In the genomic region with DNA sequence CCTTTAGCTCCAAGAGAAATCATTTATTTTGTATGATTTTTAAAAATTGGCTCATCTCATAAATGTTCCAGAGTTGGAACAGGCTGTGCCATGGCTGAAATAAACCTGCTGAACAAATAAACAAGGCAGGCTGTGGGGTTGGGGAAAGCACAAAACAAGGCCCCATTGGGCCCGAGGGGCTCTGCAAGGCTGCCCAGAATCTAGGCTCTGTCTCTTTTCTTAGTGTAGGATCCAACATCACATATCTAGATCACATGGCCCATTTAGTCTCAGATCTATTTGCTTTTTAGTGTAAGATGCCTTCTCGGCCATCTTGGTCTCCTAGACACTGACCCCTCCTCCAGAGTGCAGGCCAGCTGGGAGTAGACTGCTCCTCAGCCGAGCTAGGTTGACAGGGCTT, we compare ENCODE assay signal across 15 mouse cellular contexts.
"Had no signal": no experiment of that assay in that cellular context is flagged by ENCODE, and none has a peak within 500 bp of the region (broad histone marks: within the 10 kb centered on the region; RNA-seq: fewer than 3 reads in every experiment).

No protein-coding gene starts in this region.

- H3K27me3 ChIP-seq: limb, embryonic 12.5 days; lung, embryonic 15.5 days had no signal

- H3K36me3 ChIP-seq: lung, embryonic 15.5 days had no signal

- H3K4me3 ChIP-seq: limb, embryonic 12.5 days; liver, embryonic 13.5 days; lung, embryonic 15.5 days; megakaryocyte, embryonic 14.5 days had no signal

- H3K4me2 ChIP-seq: limb, embryonic 12.5 days; liver, embryonic 13.5 days; lung, embryonic 15.5 days; midbrain, embryonic 11.5 days had no signal

- H3K9me3 ChIP-seq: limb, embryonic 12.5 days; liver, embryonic 13.5 days; lung, embryonic 15.5 days; megakaryocyte, embryonic 14.5 days had no signal

- H3K27ac ChIP-seq: limb, embryonic 12.5 days; liver, embryonic 13.5 days; lung, embryonic 15.5 days; macrophage; stomach, postnatal 0 days had no signal

- H3K9ac ChIP-seq: limb, embryonic 12.5 days; liver, embryonic 13.5 days; liver, postnatal 0 days; lung, embryonic 15.5 days had no signal

- DNase-seq: kidney, adult 9 months; kidney, postnatal 25 days; layer of hippocampus, adult 9-11 months; liver; liver, embryonic 13.5 days; liver, postnatal 0 days; lung, postnatal 14 days; thymus, postnatal 4 days had no signal

- ATAC-seq: liver, postnatal 0 days; midbrain, embryonic 16.5 days had no signal
